Mouse (Mus musculus) testis, adult 2 months (tissue): Measurements from ENCODE around the gene Clip2.

Source experiments
- CTCF ChIP-seq: fragments of 200-500 bp; IDR thresholded peaks from 2 replicates; pipeline ENCODE4 v1.5.1; 2012; ENCODE audit warnings: low read depth, mild to moderate bottlenecking, inconsistent platforms, low read length, moderate library complexity; ENCODE audit not compliant: control insufficient read depth, insufficient read depth, insufficient replicate concordance
- POLR2A ChIP-seq: fragments of 200-500 bp; IDR thresholded peaks from 2 replicates; pipeline ENCODE4 v1.6.1; 2012; ENCODE audit warnings: low read depth, mild to moderate bottlenecking, inconsistent platforms, low read length, moderate library complexity; ENCODE audit not compliant: control insufficient read depth

- TF ChIP-seq CTCF (no peak), POLR2A (no peak)
These were observed 40.1 kb downstream of the Clip2 start for GRCm38 (mm10) chr5:134512086-134512485.
